Mouse (Mus musculus) E14TG2a.4 (cell line): ENCODE measurements at regions not wholly inside any gene's neighbourhood (a gene's known extent, or its start where the extent isn't known, plus 50 kb on each side); places are given as distances from the start of the nearest gene placed in this dataset.

Experiments used
- CTCF ChIP-seq: conservative IDR thresholded peaks from 2 replicates; pipeline ENCODE4 v1.5.1; 2014; ENCODE audit warnings: low read length
- NANOG ChIP-seq: IDR thresholded peaks from 2 replicates; pipeline ENCODE4 v1.6.1; 2014; ENCODE audit warnings: borderline replicate concordance, low read length, mixed read lengths
- POU5F1 ChIP-seq: IDR thresholded peaks from 2 replicates; pipeline ENCODE4 v1.6.1; 2014; ENCODE audit warnings: low read length, borderline replicate concordance

DNA sequence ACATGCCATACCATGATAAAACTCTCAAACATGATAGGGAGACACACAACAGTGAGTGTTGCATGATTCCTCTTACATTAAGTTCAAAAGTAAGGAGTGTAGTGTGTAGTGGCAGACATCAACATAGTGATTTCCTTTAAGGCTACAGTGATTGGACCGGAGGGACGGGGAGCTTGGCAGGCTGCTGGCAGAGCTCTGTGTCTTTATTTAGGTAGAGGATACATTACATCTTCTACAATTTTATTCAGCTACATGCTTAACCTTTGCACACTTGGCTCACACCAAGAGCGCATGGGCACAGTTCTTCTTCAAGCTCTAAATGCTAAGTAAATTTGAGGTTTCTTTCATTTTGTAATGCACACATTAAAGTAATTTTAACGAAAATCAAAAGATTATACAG lies 194.6 kb upstream of the Pter start:
- TF ChIP-seq CTCF (no peak), NANOG (no peak), POU5F1 (no peak)
